Mouse (Mus musculus) hindbrain, embryonic 14.5 days (tissue): ENCODE measurements around the gene Gabbr1. TPM values are rescaled to one million over a fixed set of nuclear protein-coding genes. Genes with fewer than 3 reads are reported as not detected.
A peak's percentile ranks its signal among the peaks of the same experiment; 100 is the strongest.

Source experiments
- ATAC-seq: fragments of 200-750 bp; cut with Nextera tagmentation; 2 replicates; pipeline ENCODE4 v1.8.0; 2017; ENCODE audit warnings: moderate number of reproducible peaks, mild to moderate bottlenecking, moderate TSS enrichment, moderate library complexity; ENCODE audit not compliant: low FRiP score
- DNase-seq: peaks from one replicate; pipeline ENCODE4 v3.0.0-alpha.2; 2015; ENCODE audit warnings: low spot score
- H3K27ac ChIP-seq: fragments of 300-500 bp; sonication (generic); 2 replicates; pipeline ENCODE4 v1.5.1; 2014; ENCODE audit warnings: mild to moderate bottlenecking, moderate library complexity
- H3K27me3 ChIP-seq: fragments of 300-500 bp; sonication (generic); 2 replicates; pipeline ENCODE4 v1.6.1; 2014; ENCODE audit warnings: mild to moderate bottlenecking, low read length, mixed read lengths; ENCODE audit not compliant: control insufficient read depth, insufficient read depth
- H3K36me3 ChIP-seq: fragments of 300-500 bp; sonication (generic); replicated peaks from 2 replicates; pipeline ENCODE4 v1.6.1; 2014; ENCODE audit not compliant: control insufficient read depth, insufficient read depth
- H3K4me1 ChIP-seq: fragments of 300-500 bp; sonication (generic); replicated peaks from 2 replicates; pipeline ENCODE4 v1.6.1; 2014; ENCODE audit warnings: antibody characterized with exemption, low read length, mixed read lengths; ENCODE audit not compliant: control insufficient read depth, insufficient read depth
- H3K4me2 ChIP-seq: fragments of 300-500 bp; sonication (generic); replicated peaks from 2 replicates; pipeline ENCODE4 v1.6.1; 2014; ENCODE audit warnings: mild to moderate bottlenecking, moderate library complexity
- H3K4me3 ChIP-seq: fragments of 300-500 bp; sonication (generic); replicated peaks from 2 replicates; pipeline ENCODE4 v1.5.1; 2014; ENCODE audit warnings: mild to moderate bottlenecking, low read length
- H3K9ac ChIP-seq: fragments of 300-500 bp; sonication (generic); 2 replicates; pipeline ENCODE4 v1.6.1; 2014
- H3K9me3 ChIP-seq: fragments of 300-500 bp; sonication (generic); 2 replicates; pipeline ENCODE4 v1.6.1; 2016; ENCODE audit warnings: low read length; ENCODE audit not compliant: control insufficient read depth
- whole genome bisulfite sequencing: fragments of 180-500 bp; shearing (Covaris S2); extraction: QIAGEN DNeasy Blood & Tissue Kit; methylation state at CpG from one replicate; pipeline ENCODE4 v1.1.7; 2014; 5-methylcytosine and 5-hydroxymethylcytosine counted together
- polyA plus RNA-seq: library from polyadenylated mRNA; unstranded; fragments of >200 nt; fragmentation: Nextera tagmentation; extraction: Ambion mirVana; gene quantifications from 2 replicates; pipeline ENCODE4 v1.2.1, GENCODE M21; 2014

The Gabbr1 gene
- polyA plus RNA-seq, 1 experiment from 2014 or later, result 117 TPM

GRCm38 (mm10) chr17:37028683-37029120 is 17.1 kb upstream of the Gabbr1 start:
- H3K36me3 ChIP-seq, result no peaks in the 10 kb centered on the region
- WGBS, result under 1% methylated on average over 14 of the region's 14 CpGs
- H3K4me1 ChIP-seq, result peaks cover 7% of the 10 kb centered on the region; the same call in 1 of the 2 replicates
- H3K4me2 ChIP-seq, result peak overlapping the region; percentile 52
- H3K9ac ChIP-seq, result peak overlapping the region; percentile 70
- ATAC-seq (peak; percentile 99), DNase-seq (peak; percentile 99)
- no peaks in the 10 kb centered on the region for H3K27me3 ChIP-seq
- peak overlapping the region; percentile 26 for H3K4me3 ChIP-seq
- no peaks in the 10 kb centered on the region for H3K9me3 ChIP-seq
- H3K27ac ChIP-seq, result peak overlapping the region; percentile 97

GRCm38 (mm10) chr17:37029162-37029561 is 16.6 kb upstream of the Gabbr1 start:
- H3K27me3 ChIP-seq, result no peaks in the 10 kb centered on the region
- peaks cover 7% of the 10 kb centered on the region; the same call in 1 of the 2 replicates for H3K4me1 ChIP-seq
- peak overlapping the region; percentile 26 for H3K4me3 ChIP-seq
- peak overlapping the region; percentile 52 for H3K4me2 ChIP-seq
- H3K27ac ChIP-seq, result peak overlapping the region; percentile 97
- no peak for DNase-seq
- H3K9me3 ChIP-seq, result no peaks in the 10 kb centered on the region
- peak; percentile 17; the same call in 1 of the 2 replicates for ATAC-seq
- no peaks in the 10 kb centered on the region for H3K36me3 ChIP-seq
- WGBS, result 70% methylated on average over 8 of the region's 8 CpGs
- peak overlapping the region; percentile 70 for H3K9ac ChIP-seq

GRCm38 (mm10) chr17:37039127-37039894 is 6.5 kb upstream of the Gabbr1 start:
- ATAC-seq, result no peak
- Histone ChIP-seq H3K4me1 (no peaks in the 10 kb centered on the region), H3K36me3 (no peaks in the 10 kb centered on the region), H3K27ac (no peak overlapping the region), H3K9ac (no peak overlapping the region), H3K4me2 (no peak overlapping the region), H3K4me3 (no peak overlapping the region), H3K9me3 (no peaks in the 10 kb centered on the region), H3K27me3 (no peaks in the 10 kb centered on the region)
- DNase-seq, result no peak
- WGBS, result 86% methylated on average over 2 of the region's 2 CpGs

GRCm38 (mm10) chr17:37044651-37045244 is 1.0 kb upstream of the Gabbr1 start:
- peak overlapping the region; percentile 96 for H3K4me3 ChIP-seq
- 83% methylated on average over 7 of the region's 7 CpGs for WGBS
- H3K4me1 ChIP-seq, result peaks cover 30% of the 10 kb centered on the region
- no peaks in the 10 kb centered on the region for H3K9me3 ChIP-seq
- H3K4me2 ChIP-seq, result peak overlapping the region; percentile 89
- ATAC-seq (no peak), DNase-seq (no peak)
- H3K36me3 ChIP-seq, result no peaks in the 10 kb centered on the region; the same call in 1 of the 2 replicates
- no peaks in the 10 kb centered on the region for H3K27me3 ChIP-seq
- peak overlapping the region; percentile 99 for H3K9ac ChIP-seq
- H3K27ac ChIP-seq, result peak overlapping the region; percentile 97

GRCm38 (mm10) chr17:37046312-37047112 is 746 bp downstream of the Gabbr1 start:
- under 1% methylated on average over 31 of the region's 58 CpGs for WGBS
- no peaks in the 10 kb centered on the region; the same call in 1 of the 2 replicates for H3K36me3 ChIP-seq
- peak; percentile 51 for DNase-seq
- H3K9ac ChIP-seq, result peak overlapping the region; percentile 99
- no peaks in the 10 kb centered on the region for H3K9me3 ChIP-seq
- peak overlapping the region; percentile 97 for H3K27ac ChIP-seq
- H3K4me1 ChIP-seq, result peaks cover 40% of the 10 kb centered on the region
- H3K4me3 ChIP-seq, result peak overlapping the region; percentile 96
- H3K27me3 ChIP-seq, result no peaks in the 10 kb centered on the region
- ATAC-seq, result peak; percentile 52
- peak overlapping the region; percentile 89 for H3K4me2 ChIP-seq

- Histone ChIP-seq H3K4me1 (peaks cover 48% of the 10 kb centered on the region), H3K9me3 (no peaks in the 10 kb centered on the region), H3K36me3 (no peaks in the 10 kb centered on the region; the same call in 1 of the 2 replicates), H3K4me2 (peak overlapping the region; percentile 89), H3K27ac (peak overlapping the region; percentile 97), H3K9ac (peak overlapping the region; percentile 99), H3K4me3 (peak overlapping the region; percentile 96), H3K27me3 (no peaks in the 10 kb centered on the region)
- WGBS, result 15% methylated on average over 19 of the region's 19 CpGs
- DNase-seq, result no peak
- no peak for ATAC-seq
Measured at GRCm38 (mm10) chr17:37047332-37047976, 1.7 kb downstream of the Gabbr1 start.

GRCm38 (mm10) chr17:37047981-37048380 is 2.2 kb downstream of the Gabbr1 start:
- Histone ChIP-seq H3K27me3 (no peaks in the 10 kb centered on the region), H3K36me3 (no peaks in the 10 kb centered on the region; the same call in 1 of the 2 replicates), H3K4me1 (peaks cover 51% of the 10 kb centered on the region), H3K4me3 (peak overlapping the region; percentile 96), H3K9ac (peak overlapping the region; percentile 99), H3K9me3 (no peaks in the 10 kb centered on the region), H3K27ac (peak overlapping the region; percentile 97), H3K4me2 (peak overlapping the region; percentile 89)
- DNase-seq (peak; percentile 67), ATAC-seq (no peak)
- 22% methylated on average over 3 of the region's 3 CpGs for WGBS

- ATAC-seq, result no peak
- H3K9me3 ChIP-seq, result no peaks in the 10 kb centered on the region
- no peaks in the 10 kb centered on the region for H3K27me3 ChIP-seq
- 57% methylated on average over 7 of the region's 7 CpGs for WGBS
- H3K4me1 ChIP-seq, result peaks cover 51% of the 10 kb centered on the region
- peak overlapping the region; percentile 89 for H3K4me2 ChIP-seq
- H3K4me3 ChIP-seq, result peak overlapping the region; percentile 96
- peak overlapping the region; percentile 62 for H3K9ac ChIP-seq
- DNase-seq, result no peak
- H3K27ac ChIP-seq, result no peak overlapping the region
- H3K36me3 ChIP-seq, result peaks cover 3% of the 10 kb centered on the region
Measured at GRCm38 (mm10) chr17:37048383-37048782, 2.6 kb downstream of the Gabbr1 start.
